ENCODE assay signal across 8 mouse cellular contexts in genomic region chr10:120272270-120272883, GRCm38 (mm10). TPM values are rescaled to one million over a fixed set of nuclear protein-coding genes. Genes with fewer than 3 reads are reported as not detected.
A peak's percentile ranks its signal among the peaks of the same experiment; 100 is the strongest.
DNase-seq lines count a peak whose midpoint lies in the region; ATAC-seq and TF ChIP-seq lines count a peak whose summit lies in the region.

No protein-coding gene starts in this region.

- peak overlapping the region; percentile 37; the same call in 1 of the 2 replicates for H3K9ac ChIP-seq in kidney, postnatal 0 days (ENCODE audit: low read depth, low read length)
- H3K9ac ChIP-seq in embryonic facial prominence, embryonic 12.5 days, result peak overlapping the region; percentile 21
- no peak overlapping the region for H3K9ac ChIP-seq in intestine, embryonic 15.5 days

- peak overlapping the region; percentile 50; the same call in 1 of the 2 replicates for H3K27ac ChIP-seq in kidney, postnatal 0 days
- H3K27ac ChIP-seq in kidney, adult 2 months (ENCODE audit: insufficient read depth, low read depth, low read length), result no peak overlapping the region
- H3K27ac ChIP-seq in embryonic facial prominence, embryonic 12.5 days, result peak overlapping the region; percentile 88
- H3K27ac ChIP-seq in intestine, embryonic 15.5 days, result peak overlapping the region; percentile 6; the same call in 1 of the 2 replicates

- peak; percentile 72 for ATAC-seq in kidney, postnatal 0 days (replicated peaks; ENCODE audit: low FRiP score, low read depth)
- ATAC-seq in embryonic facial prominence, embryonic 12.5 days (ENCODE audit: insufficient number of reproducible peaks, insufficient read depth, low FRiP score, low TSS enrichment), result peak; percentile 89
- ATAC-seq in intestine, embryonic 15.5 days, result peak; percentile 51

- H3K36me3 ChIP-seq in kidney, postnatal 0 days (ENCODE audit: insufficient read depth, low read length), result no peaks in the 10 kb centered on the region
- no peaks in the 10 kb centered on the region for H3K36me3 ChIP-seq in kidney, adult 2 months (ENCODE audit: control insufficient read depth, insufficient read depth, low read length)
- H3K36me3 ChIP-seq in embryonic facial prominence, embryonic 12.5 days, result no peaks in the 10 kb centered on the region
- H3K36me3 ChIP-seq in intestine, embryonic 15.5 days, result no peaks in the 10 kb centered on the region

- no peaks in the 10 kb centered on the region for H3K9me3 ChIP-seq in kidney, postnatal 0 days (replicated peaks; ENCODE audit: low read length)
- H3K9me3 ChIP-seq in embryonic facial prominence, embryonic 12.5 days, result no peaks in the 10 kb centered on the region
- H3K9me3 ChIP-seq in intestine, embryonic 15.5 days, result no peaks in the 10 kb centered on the region

- DNase-seq in kidney, postnatal 0 days (ENCODE audit: low spot score), result peak; percentile 90
- DNase-seq in kidney, adult 2 months, result no peak
- DNase-seq in neural tube, embryonic 10.5 days (ENCODE audit: extremely low spot score, low spot score), result peak; percentile 53
- no peak for DNase-seq in layer of hippocampus, adult 8-10 months (ENCODE audit: low spot score in 2 of 2)
- DNase-seq in ovary, postnatal 10 days (ENCODE audit: low spot score), result no peak
- DNase-seq in adrenal gland, adult 8-10 months, result no peak

- TF ChIP-seq POLR2A in kidney, adult 2 months (IDR thresholded peaks at IDR 0.05; ENCODE audit: low read depth, low read length), result no peak

- H3K4me3 ChIP-seq in kidney, postnatal 0 days (replicated peaks; ENCODE audit: low read depth, low read length), result peak overlapping the region; percentile 9; the same call in 1 of the 2 replicates
- H3K4me3 ChIP-seq in kidney, adult 2 months (ENCODE audit: insufficient read depth, low read depth, low read length), result no peak overlapping the region
- peak overlapping the region; percentile 17 for H3K4me3 ChIP-seq in embryonic facial prominence, embryonic 12.5 days
- 0 out of 2 replicates have a peak overlapping the region, but pooled peaks have one; percentile 1 for H3K4me3 ChIP-seq in intestine, embryonic 15.5 days (replicated peaks)

- peak overlapping the region; percentile 44 for H3K4me2 ChIP-seq in kidney, postnatal 0 days (ENCODE audit: low read length)
- peak overlapping the region; percentile 52 for H3K4me2 ChIP-seq in embryonic facial prominence, embryonic 12.5 days (replicated peaks)
- peak overlapping the region; percentile 47 for H3K4me2 ChIP-seq in intestine, embryonic 15.5 days (replicated peaks)

- 0 out of 2 replicates have a peak, but pooled peaks cover 5% of the 10 kb centered on the region for H3K4me1 ChIP-seq in kidney, postnatal 0 days (replicated peaks; ENCODE audit: insufficient read depth, low read length)
- H3K4me1 ChIP-seq in kidney, adult 2 months (ENCODE audit: control insufficient read depth, insufficient read depth, low read length), result no peaks in the 10 kb centered on the region
- H3K4me1 ChIP-seq in embryonic facial prominence, embryonic 12.5 days, result peaks cover 50% of the 10 kb centered on the region
- peaks cover 9% of the 10 kb centered on the region; the same call in 1 of the 2 replicates for H3K4me1 ChIP-seq in intestine, embryonic 15.5 days (replicated peaks)

- no peak; the same call in 1 of the 2 replicates for TF ChIP-seq CTCF in kidney, postnatal 0 days (IDR thresholded peaks at IDR 0.05; ENCODE audit: low read depth)
- TF ChIP-seq CTCF in kidney, adult 2 months (conservative IDR thresholded peaks at IDR 0.05; ENCODE audit: insufficient read depth, insufficient read length, low read depth, low read length), result no peak

- WGBS in kidney, postnatal 0 days, result 8% methylated on average over 19 of the region's 19 CpGs
- 19% methylated on average over 19 of the region's 19 CpGs for WGBS in kidney, adult 2 months
- WGBS in embryonic facial prominence, embryonic 12.5 days, result 4% methylated on average over 19 of the region's 19 CpGs
- 11% methylated on average over 19 of the region's 19 CpGs for WGBS in intestine, embryonic 15.5 days

- no peaks in the 10 kb centered on the region for H3K27me3 ChIP-seq in kidney, postnatal 0 days (ENCODE audit: insufficient read depth, low read length)
- H3K27me3 ChIP-seq in kidney, adult 2 months (replicated peaks; ENCODE audit: control insufficient read depth, insufficient read depth, low read length), result no peaks in the 10 kb centered on the region
- no peaks in the 10 kb centered on the region for H3K27me3 ChIP-seq in embryonic facial prominence, embryonic 12.5 days
- no peaks in the 10 kb centered on the region for H3K27me3 ChIP-seq in intestine, embryonic 15.5 days (replicated peaks)

RNA-seq across cellular contexts. Expression of gene Llph, which starts 45.5 kb away (rescaled TPM):
- polyA plus RNA-seq in kidney, postnatal 0 days (2015; fragmentation: Nextera tagmentation; extraction: Ambion mirVana), result 53.3 and 54.3 TPM in 2 replicates
- polyA plus RNA-seq in kidney, adult 2 months (2012; rRNA removed), result 5.9 and 9.5 TPM in 2 replicates
- polyA plus RNA-seq in embryonic facial prominence, embryonic 12.5 days (2016; fragmentation: Nextera tagmentation; extraction: Ambion mirVana), result 50.3 and 51.0 TPM in 2 replicates
- 53.6 and 56.0 TPM in 2 replicates for polyA plus RNA-seq in intestine, embryonic 15.5 days (2015; fragmentation: Nextera tagmentation; extraction: Ambion mirVana)
- total RNA-seq in layer of hippocampus, adult 8-10 months (2022), result 10 to 100 TPM; 13.9 to 18.5 (median 15.9) TPM
- total RNA-seq in adrenal gland, adult 8-10 months (2022), result 10 to 100 TPM; 18.6 to 33.4 (median 22.0) TPM

Comparison
In these comparisons a context has a peak if more than half of its experiments do, and no peak if none do; other contexts are left out.
1. DNase-seq: peak in kidney, postnatal 0 days (single experiment) and neural tube, embryonic 10.5 days (single experiment); none in kidney, adult 2 months (single experiment), layer of hippocampus, adult 8-10 months (0 of 2), ovary, postnatal 10 days (single experiment) and adrenal gland, adult 8-10 months (single experiment).
2. Peak in every context shown above with its lines, with median percentiles within 50 percentile points of each other: ATAC-seq and H3K4me2 ChIP-seq.